ENCODE assay signal across 9 mouse cellular contexts in genomic region chr19:42631541-42631961, GRCm38 (mm10). TPM values are rescaled to one million over a fixed set of nuclear protein-coding genes. Genes with fewer than 3 reads are reported as not detected.
DNase-seq lines count a peak whose midpoint lies in the region; ATAC-seq lines count a peak whose summit lies in the region.
"Had no signal": no experiment of that assay in that cellular context is flagged by ENCODE, and none has a peak within 500 bp of the region (broad histone marks: within the 10 kb centered on the region; RNA-seq: fewer than 3 reads in every experiment).

No protein-coding gene starts in this region.

- 0 out of 2 replicates have a peak, but pooled peaks cover 2% of the 10 kb centered on the region for H3K4me1 ChIP-seq in heart, embryonic 16.5 days (ENCODE audit: control insufficient read depth, insufficient read depth, low read length)
- H3K4me1 ChIP-seq in limb, embryonic 12.5 days (replicated peaks): peaks cover 16% of the 10 kb centered on the region
- H3K4me1 ChIP-seq in neural tube, embryonic 13.5 days (replicated peaks): peaks cover 9% of the 10 kb centered on the region

- peak overlapping the region; percentile 43 for H3K4me2 ChIP-seq in heart, embryonic 16.5 days (ENCODE audit: low read depth, low read length)
- peak overlapping the region; percentile 39 for H3K4me2 ChIP-seq in limb, embryonic 12.5 days
- peak overlapping the region; percentile 40 for H3K4me2 ChIP-seq in neural tube, embryonic 13.5 days

- no peaks in the 10 kb centered on the region for H3K9me3 ChIP-seq in heart, embryonic 16.5 days (replicated peaks; ENCODE audit: control insufficient read depth, low read length)
- no peaks in the 10 kb centered on the region for H3K9me3 ChIP-seq in limb, embryonic 12.5 days
- H3K9me3 ChIP-seq in neural tube, embryonic 13.5 days: no peaks in the 10 kb centered on the region

- H3K4me3 ChIP-seq in heart, embryonic 16.5 days (ENCODE audit: low read length): no peak overlapping the region
- H3K4me3 ChIP-seq in limb, embryonic 12.5 days (replicated peaks): no peak overlapping the region
- H3K4me3 ChIP-seq in neural tube, embryonic 13.5 days: no peak overlapping the region

- no peaks in the 10 kb centered on the region; the same call in 1 of the 2 replicates for H3K27me3 ChIP-seq in heart, embryonic 16.5 days (ENCODE audit: control insufficient read depth, insufficient read depth, low read length)
- 0 out of 2 replicates have a peak, but pooled peaks cover 6% of the 10 kb centered on the region for H3K27me3 ChIP-seq in limb, embryonic 12.5 days
- no peaks in the 10 kb centered on the region for H3K27me3 ChIP-seq in neural tube, embryonic 13.5 days

- H3K9ac ChIP-seq in heart, embryonic 16.5 days (ENCODE audit: low read length): no peak overlapping the region
- H3K9ac ChIP-seq in limb, embryonic 12.5 days (replicated peaks): no peak overlapping the region
- H3K9ac ChIP-seq in neural tube, embryonic 13.5 days: no peak overlapping the region; the same call in 1 of the 2 replicates

- no peak overlapping the region for H3K27ac ChIP-seq in heart, embryonic 16.5 days (ENCODE audit: low read length)
- no peak overlapping the region for H3K27ac ChIP-seq in limb, embryonic 12.5 days
- no peak overlapping the region for H3K27ac ChIP-seq in neural tube, embryonic 13.5 days (replicated peaks)

- DNase-seq in adrenal gland, adult 2 months: peak; percentile 59
- DNase-seq in adrenal gland, postnatal 25 days: no peak
- DNase-seq in embryo, embryonic 11 days: peak; percentile 61
- DNase-seq in thymus, postnatal 25 days: no peak

- ATAC-seq in heart, embryonic 16.5 days (replicated peaks; ENCODE audit: extremely low read depth, insufficient read depth, low FRiP score): no peak
- ATAC-seq in limb, embryonic 12.5 days (ENCODE audit: insufficient number of reproducible peaks, insufficient read depth, low FRiP score, low TSS enrichment, low read depth): no peak
- no peak; the same call in 1 of the 2 replicates for ATAC-seq in neural tube, embryonic 13.5 days (ENCODE audit: low read depth)
- no peak for ATAC-seq in erythroblast, adult 5-6 weeks (replicated peaks; ENCODE audit: low FRiP score, poor library complexity, severe bottlenecking)

- 3% methylated on average over 8 of the region's 8 CpGs for WGBS in heart, embryonic 16.5 days
- 2% methylated on average over 8 of the region's 8 CpGs for WGBS in limb, embryonic 12.5 days
- 11% methylated on average over 8 of the region's 8 CpGs for WGBS in neural tube, embryonic 13.5 days

- no peaks in the 10 kb centered on the region for H3K36me3 ChIP-seq in heart, embryonic 16.5 days (ENCODE audit: control insufficient read depth, insufficient read depth)
- H3K36me3 ChIP-seq in limb, embryonic 12.5 days: no peaks in the 10 kb centered on the region
- H3K36me3 ChIP-seq in neural tube, embryonic 13.5 days: no peaks in the 10 kb centered on the region

RNA-seq across cellular contexts. Expression of gene Loxl4, which starts 18.9 kb away (rescaled TPM):
- 1 to 10 TPM; 2.2 to 8.6 TPM for total RNA-seq in adrenal gland, adult 2 months (2021)
- polyA plus RNA-seq in adrenal gland, adult 2 months (2012; rRNA removed): 0.90 and 0.95 TPM in 2 replicates
- 2.1 and 2.2 TPM in 2 replicates for total RNA-seq in adrenal gland, postnatal 25 days (2021)
- polyA plus RNA-seq in heart, embryonic 16.5 days (2015; fragmentation: Nextera tagmentation; extraction: Ambion mirVana): 0.29 and 0.30 TPM in 2 replicates
- 0.43 and 0.67 TPM in 2 replicates for polyA plus RNA-seq in limb, embryonic 12.5 days (2016; fragmentation: Nextera tagmentation; extraction: Ambion mirVana)
- polyA plus RNA-seq in neural tube, embryonic 13.5 days (2015; fragmentation: Nextera tagmentation; extraction: Ambion mirVana): 0.21 and 0.44 TPM in 2 replicates
- not detected in 2 replicates for total RNA-seq in erythroblast, adult 5-6 weeks (2015; ENCODE audit: low replicate concordance)
- not detected in 2 replicates for total RNA-seq in erythroblast, adult 5-6 weeks (2017; ENCODE audit: low replicate concordance)
- total RNA-seq: neutrophil, adult 5-6 weeks had no signal

Comparison
In these comparisons a context has a peak if more than half of its experiments do, and no peak if none do; other contexts are left out.
1. DNase-seq: peak in adrenal gland, adult 2 months (single experiment) and embryo, embryonic 11 days (single experiment); none in adrenal gland, postnatal 25 days (single experiment) and thymus, postnatal 25 days (single experiment).
2. Peak in every context shown above with its lines, with median percentiles within 50 percentile points of each other: H3K4me2 ChIP-seq.